Mouse (Mus musculus) stomach, embryonic 16.5 days (tissue): ENCODE measurements around the gene Skap2. TPM values are rescaled to one million over a fixed set of nuclear protein-coding genes. Genes with fewer than 3 reads are reported as not detected.

Experiments used
- ATAC-seq: fragments of 200-750 bp; cut with Nextera tagmentation; 2 replicates; pipeline ENCODE4 v1.8.0; 2017; ENCODE audit warnings: moderate number of reproducible peaks, moderate TSS enrichment; ENCODE audit not compliant: insufficient read depth, low FRiP score
- H3K27ac ChIP-seq: fragments of 300-500 bp; sonication (generic); 2 replicates; pipeline ENCODE4 v1.5.1; 2014; ENCODE audit warnings: low read length
- H3K27me3 ChIP-seq: fragments of 300-500 bp; sonication (generic); 2 replicates; pipeline ENCODE4 v1.6.1; 2014; ENCODE audit warnings: low read length, control low read depth, mixed read lengths; ENCODE audit not compliant: control insufficient read depth, insufficient read depth
- H3K36me3 ChIP-seq: fragments of 300-500 bp; sonication (generic); 2 replicates; pipeline ENCODE4 v1.6.1; 2014; ENCODE audit warnings: low read length; ENCODE audit not compliant: control insufficient read depth, insufficient read depth
- H3K4me1 ChIP-seq: fragments of 300-500 bp; sonication (generic); 2 replicates; pipeline ENCODE4 v1.6.1; 2014; ENCODE audit warnings: low read length, control low read depth, mixed read lengths; ENCODE audit not compliant: control insufficient read depth, insufficient read depth
- H3K4me2 ChIP-seq: fragments of 300-500 bp; sonication (generic); 2 replicates; pipeline ENCODE4 v1.6.1; 2014; ENCODE audit warnings: low read depth, low read length, mixed read lengths
- H3K4me3 ChIP-seq: fragments of 300-500 bp; sonication (generic); replicated peaks from 2 replicates; pipeline ENCODE4 v1.5.1; 2014; ENCODE audit warnings: mild to moderate bottlenecking, low read length
- H3K9ac ChIP-seq: fragments of 300-500 bp; sonication (generic); 2 replicates; pipeline ENCODE4 v1.6.1; 2014; ENCODE audit warnings: low read length
- H3K9me3 ChIP-seq: fragments of 300-500 bp; sonication (generic); replicated peaks from 2 replicates; pipeline ENCODE4 v1.6.1; 2016; ENCODE audit warnings: low read length, control low read depth; ENCODE audit not compliant: control insufficient read depth
- WGBS: fragments of 180-500 bp; shearing (Covaris S2); extraction: QIAGEN DNeasy Blood & Tissue Kit; methylation state at CpG from one replicate; pipeline ENCODE4 v1.1.7; 2014; 5-methylcytosine and 5-hydroxymethylcytosine counted together
- polyA plus RNA-seq: library from polyadenylated mRNA; unstranded; fragments of >200 nt; fragmentation: Nextera tagmentation; extraction: Ambion mirVana; gene quantifications from 2 replicates; pipeline ENCODE4 v1.2.1, GENCODE M21; 2015

The Skap2 gene
- polyA plus RNA-seq, 1 experiment from 2014 or later: 44.6 TPM

DNA sequence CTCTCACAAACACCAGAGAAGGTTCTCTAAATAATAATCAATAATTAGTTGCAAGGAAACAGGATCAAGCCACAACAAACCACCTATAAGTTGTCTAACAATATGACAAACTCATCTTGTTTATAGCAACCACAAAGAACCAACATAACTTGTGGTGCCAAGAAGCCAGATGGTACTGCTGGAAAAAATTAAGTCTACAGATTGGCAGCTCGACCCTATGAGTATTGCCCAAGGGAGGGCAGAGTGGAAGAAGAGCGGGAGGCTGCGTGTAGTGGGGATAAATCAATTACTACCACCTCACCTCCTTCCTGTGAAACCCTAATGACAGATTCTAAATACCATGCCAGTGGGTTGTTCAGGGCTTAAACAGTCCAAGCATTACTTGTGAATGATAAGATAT is 34.7 kb downstream of the Skap2 start:
- no peak overlapping the region for H3K27ac ChIP-seq
- H3K4me2 ChIP-seq: no peak overlapping the region
- H3K36me3 ChIP-seq: no peaks in the 10 kb centered on the region
- H3K27me3 ChIP-seq: no peaks in the 10 kb centered on the region
- no peak overlapping the region for H3K4me3 ChIP-seq
- H3K4me1 ChIP-seq: no peaks in the 10 kb centered on the region
- no peak overlapping the region for H3K9ac ChIP-seq
- ATAC-seq: no peak
- H3K9me3 ChIP-seq: no peaks in the 10 kb centered on the region
- 76% methylated on average over 3 of the region's 3 CpGs for WGBS

DNA sequence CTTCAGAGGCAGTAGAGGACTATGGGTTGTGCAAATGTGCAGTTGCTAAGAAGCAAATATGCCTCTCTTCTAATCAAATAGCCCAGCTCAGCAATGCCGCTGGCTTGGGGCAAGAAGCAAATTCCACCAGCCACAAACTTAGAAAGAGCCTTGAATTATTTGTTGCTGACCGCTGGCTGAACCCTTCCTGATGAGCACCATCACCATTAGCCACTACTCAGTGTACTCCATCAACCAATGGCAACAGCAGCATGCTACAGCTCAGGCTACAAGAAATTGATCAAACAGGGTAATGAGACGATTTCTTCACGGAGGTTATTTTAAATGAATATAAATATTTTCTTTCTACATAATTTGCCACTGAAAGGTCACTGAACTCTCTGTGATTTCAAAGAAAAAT is 36.6 kb downstream of the Skap2 start:
- no peaks in the 10 kb centered on the region for H3K9me3 ChIP-seq
- H3K9ac ChIP-seq: no peak overlapping the region
- WGBS: 26% methylated on average over 4 of the region's 4 CpGs
- no peaks in the 10 kb centered on the region for H3K36me3 ChIP-seq
- no peak for ATAC-seq
- H3K27me3 ChIP-seq: no peaks in the 10 kb centered on the region
- H3K27ac ChIP-seq: no peak overlapping the region
- H3K4me1 ChIP-seq: no peaks in the 10 kb centered on the region
- no peak overlapping the region for H3K4me3 ChIP-seq
- no peak overlapping the region for H3K4me2 ChIP-seq

DNA sequence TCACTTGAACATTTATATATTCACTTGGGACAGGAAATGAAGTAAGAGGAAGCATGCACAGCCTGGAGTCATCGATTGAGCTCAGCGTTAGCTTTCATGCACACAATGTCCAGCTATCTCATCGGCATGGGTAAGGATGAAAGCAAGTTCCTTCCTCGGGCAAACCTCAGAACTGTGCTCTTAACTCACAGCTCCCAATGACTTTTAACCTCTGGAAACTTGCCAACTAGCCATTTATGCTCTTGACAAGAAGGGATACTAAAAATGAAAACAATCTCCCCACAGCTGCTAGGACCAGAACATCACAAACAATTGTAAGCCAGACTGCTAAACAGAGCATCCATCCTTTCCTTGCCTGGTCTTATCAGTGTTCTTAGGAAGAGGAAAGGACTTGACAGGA is 53.4 kb downstream of the Skap2 start:
- Histone ChIP-seq H3K27ac (no peak overlapping the region), H3K27me3 (no peaks in the 10 kb centered on the region), H3K9ac (no peak overlapping the region), H3K36me3 (no peaks in the 10 kb centered on the region), H3K4me1 (0 out of 2 replicates have a peak, but pooled peaks cover 3% of the 10 kb centered on the region), H3K4me3 (no peak overlapping the region), H3K4me2 (no peak overlapping the region), H3K9me3 (no peaks in the 10 kb centered on the region)
- 23% methylated on average over 4 of the region's 4 CpGs for WGBS
- no peak for ATAC-seq

DNA sequence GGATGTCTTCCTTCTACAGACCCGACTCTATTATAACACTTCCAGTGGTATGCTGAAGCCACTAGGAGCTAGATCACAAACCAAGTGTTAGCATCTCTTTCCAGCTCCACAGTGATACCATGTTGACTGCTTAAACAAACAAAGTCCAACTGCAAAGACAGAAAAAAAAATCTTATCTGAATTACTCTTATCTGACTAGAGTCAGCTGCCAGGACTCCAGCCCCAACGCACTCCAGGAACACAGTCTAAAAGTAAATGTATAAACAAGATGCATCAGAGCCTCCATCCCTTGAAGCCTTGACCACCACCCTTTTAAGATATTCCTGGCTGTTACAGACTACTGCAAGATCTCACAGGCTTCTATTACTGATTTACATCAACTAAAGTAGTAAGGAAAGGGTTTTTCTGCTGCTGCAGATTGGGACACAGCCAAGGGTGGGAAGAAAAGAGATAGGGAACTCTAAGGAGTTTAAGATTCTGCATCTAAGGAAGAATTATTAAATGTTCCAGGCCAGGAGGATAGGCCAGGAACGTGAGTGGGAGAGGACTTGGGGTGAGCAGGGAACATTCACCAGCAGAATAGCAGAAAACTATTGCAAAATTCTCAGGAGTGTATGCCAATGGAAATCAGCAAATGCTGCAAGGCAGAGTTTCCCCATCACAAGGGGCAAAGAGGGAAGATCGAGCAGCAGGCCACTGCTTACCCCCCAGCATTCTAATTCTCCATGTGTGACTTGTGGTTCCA is 56.1 kb downstream of the Skap2 start:
- 56% methylated on average over 4 of the region's 4 CpGs for WGBS
- no peak overlapping the region for H3K9ac ChIP-seq
- H3K9me3 ChIP-seq: no peaks in the 10 kb centered on the region
- H3K4me1 ChIP-seq: 0 out of 2 replicates have a peak, but pooled peaks cover 3% of the 10 kb centered on the region
- no peak for ATAC-seq
- H3K4me2 ChIP-seq: no peak overlapping the region
- no peak overlapping the region for H3K4me3 ChIP-seq
- H3K27me3 ChIP-seq: no peaks in the 10 kb centered on the region
- H3K27ac ChIP-seq: no peak overlapping the region
- H3K36me3 ChIP-seq: no peaks in the 10 kb centered on the region

DNA sequence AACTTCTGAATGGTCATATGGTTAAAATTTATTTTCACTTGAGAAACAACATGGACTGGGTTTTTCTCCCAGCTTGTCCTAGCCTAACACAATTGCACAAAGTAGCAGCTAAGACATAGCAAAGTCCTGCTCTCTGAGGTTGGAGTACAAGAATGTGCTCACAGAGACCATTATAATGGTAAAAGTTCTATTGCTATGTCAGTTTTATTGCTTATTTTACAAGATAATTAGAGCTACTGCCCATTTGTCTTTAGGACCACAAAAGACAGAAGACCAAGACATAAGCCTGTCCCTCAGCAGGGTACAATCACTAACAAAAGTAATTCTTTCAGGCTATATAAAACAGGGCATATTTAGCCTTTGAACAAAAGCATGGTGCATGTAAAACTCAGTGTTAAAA is 64.7 kb downstream of the Skap2 start:
- Histone ChIP-seq H3K9me3 (no peaks in the 10 kb centered on the region), H3K4me2 (no peak overlapping the region), H3K9ac (no peak overlapping the region), H3K27ac (no peak overlapping the region), H3K4me1 (no peaks in the 10 kb centered on the region), H3K36me3 (no peaks in the 10 kb centered on the region), H3K27me3 (no peaks in the 10 kb centered on the region), H3K4me3 (no peak overlapping the region)
- no peak for ATAC-seq

DNA sequence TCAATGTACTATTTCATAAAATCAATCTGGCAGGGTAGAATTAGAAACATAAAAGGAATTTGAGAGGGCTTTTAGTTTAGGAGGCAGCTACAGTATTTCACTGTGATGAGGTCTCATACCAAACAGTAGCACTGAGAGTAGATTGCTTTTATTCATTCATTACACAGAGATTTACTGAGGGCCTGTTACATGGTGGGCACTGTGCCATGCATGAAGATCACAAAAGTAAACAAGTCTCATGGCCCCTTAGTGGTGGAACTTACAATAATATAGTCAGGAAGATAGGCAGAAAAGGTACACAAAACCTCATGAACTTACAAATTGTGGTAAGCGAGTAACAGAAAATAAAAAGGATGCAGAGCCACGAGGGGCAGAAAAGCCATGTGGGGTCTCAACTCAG is 67.4 kb downstream of the Skap2 start:
- Histone ChIP-seq H3K4me2 (no peak overlapping the region), H3K9me3 (no peaks in the 10 kb centered on the region)
- no peak for ATAC-seq

DNA sequence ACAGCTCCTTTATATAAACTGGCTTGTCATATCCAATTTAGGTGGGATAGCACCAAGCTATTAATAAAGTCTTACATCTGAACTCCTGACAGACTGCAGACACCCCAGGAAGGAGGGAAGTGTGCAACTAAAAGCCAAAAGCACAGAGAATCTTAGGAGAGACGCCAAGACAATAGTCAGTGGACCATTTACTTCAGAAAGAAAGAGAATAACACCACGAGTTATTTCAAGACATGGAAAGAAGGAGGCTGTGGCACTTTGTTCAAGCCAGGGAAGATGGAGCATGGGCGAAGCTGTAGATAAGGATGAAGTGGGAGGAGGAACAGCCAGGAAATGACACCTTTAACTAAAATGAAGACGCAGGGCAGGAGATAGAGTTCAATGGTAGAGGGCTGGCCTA is 78.4 kb downstream of the Skap2 start:
- no peak for ATAC-seq
- 54% methylated on average over 4 of the region's 4 CpGs for WGBS
- Histone ChIP-seq H3K27me3 (no peaks in the 10 kb centered on the region), H3K36me3 (no peaks in the 10 kb centered on the region), H3K4me1 (no peaks in the 10 kb centered on the region), H3K4me2 (no peak overlapping the region), H3K27ac (no peak overlapping the region), H3K4me3 (no peak overlapping the region), H3K9ac (no peak overlapping the region), H3K9me3 (no peaks in the 10 kb centered on the region)

More for the DNA sequence above, 67.4 kb downstream of the Skap2 start:
- Histone ChIP-seq H3K27ac (no peak overlapping the region), H3K4me1 (no peaks in the 10 kb centered on the region), H3K27me3 (no peaks in the 10 kb centered on the region), H3K9ac (no peak overlapping the region), H3K36me3 (no peaks in the 10 kb centered on the region), H3K4me3 (no peak overlapping the region)
- 73% methylated on average over 2 of the region's 2 CpGs for WGBS

DNA sequence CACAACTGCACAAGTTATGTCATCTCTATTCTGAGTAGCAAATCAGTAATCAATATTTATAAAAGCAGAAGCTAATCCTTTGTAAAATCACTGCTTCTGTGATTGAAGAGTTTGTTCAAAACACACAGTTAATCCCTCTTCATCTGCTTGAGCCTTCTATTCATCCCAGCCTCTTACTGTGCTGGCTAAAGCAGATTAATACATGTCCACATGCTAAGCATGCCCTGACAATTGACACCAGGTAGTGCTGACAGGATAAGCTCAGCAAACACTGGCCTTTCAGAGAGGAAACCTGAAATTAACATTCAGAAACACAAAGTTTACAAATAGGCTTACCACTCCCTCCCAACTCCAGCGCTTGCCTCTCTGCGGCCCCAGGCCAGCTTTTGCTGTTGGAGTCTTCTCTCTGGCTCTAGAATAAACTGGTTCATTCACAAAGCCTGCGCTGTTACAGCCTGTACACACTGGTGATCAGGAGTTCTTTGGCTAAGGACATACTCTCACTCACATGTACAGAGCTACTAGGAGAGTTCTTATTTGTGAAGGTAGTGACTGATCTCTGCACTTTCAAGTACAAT is 79.2 kb downstream of the Skap2 start:
- ATAC-seq: peak; percentile 69; the same call in 1 of the 2 replicates
- WGBS: 25% methylated on average over 3 of the region's 3 CpGs
- Histone ChIP-seq H3K9me3 (no peaks in the 10 kb centered on the region), H3K4me3 (no peak overlapping the region), H3K4me1 (no peaks in the 10 kb centered on the region), H3K36me3 (no peaks in the 10 kb centered on the region), H3K27ac (no peak overlapping the region), H3K27me3 (no peaks in the 10 kb centered on the region), H3K9ac (no peak overlapping the region), H3K4me2 (no peak overlapping the region)

DNA sequence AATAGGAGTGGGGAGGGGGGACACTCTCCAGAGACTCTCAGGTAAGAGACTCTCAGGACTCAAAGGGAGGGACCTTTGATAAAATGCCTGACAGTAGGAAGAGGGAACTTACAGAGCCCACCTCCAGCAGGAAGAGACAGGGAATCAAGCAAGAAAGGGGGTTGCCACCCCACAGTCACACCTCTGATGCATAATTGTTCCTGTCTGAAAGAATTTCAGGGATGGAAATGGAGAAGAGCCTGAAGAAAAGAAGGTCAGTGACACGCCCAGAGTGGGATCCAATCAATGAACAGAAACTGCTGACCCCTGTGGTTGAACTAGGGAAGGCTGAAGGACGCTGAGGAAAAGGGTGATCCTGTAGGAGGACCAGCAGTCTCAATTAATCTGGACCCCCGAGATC is 85.2 kb downstream of the Skap2 start:
- H3K27ac ChIP-seq: no peak overlapping the region
- H3K9me3 ChIP-seq: no peaks in the 10 kb centered on the region
- 68% methylated on average over 3 of the region's 3 CpGs for WGBS
- no peak overlapping the region for H3K9ac ChIP-seq
- no peaks in the 10 kb centered on the region for H3K36me3 ChIP-seq
- no peak overlapping the region for H3K4me2 ChIP-seq
- no peak overlapping the region for H3K4me3 ChIP-seq
- no peaks in the 10 kb centered on the region for H3K4me1 ChIP-seq
- H3K27me3 ChIP-seq: no peaks in the 10 kb centered on the region
- no peak for ATAC-seq
